Mouse (Mus musculus): ENCODE measurements around the gene Artn. TPM values are rescaled to one million over a fixed set of nuclear protein-coding genes. Genes with fewer than 3 reads are reported as not detected.

The Artn gene
- 6.9 and 7.0 TPM in 2 replicates for polyA plus RNA-seq (2015; fragmentation: Nextera tagmentation; extraction: Ambion mirVana)

DNA sequence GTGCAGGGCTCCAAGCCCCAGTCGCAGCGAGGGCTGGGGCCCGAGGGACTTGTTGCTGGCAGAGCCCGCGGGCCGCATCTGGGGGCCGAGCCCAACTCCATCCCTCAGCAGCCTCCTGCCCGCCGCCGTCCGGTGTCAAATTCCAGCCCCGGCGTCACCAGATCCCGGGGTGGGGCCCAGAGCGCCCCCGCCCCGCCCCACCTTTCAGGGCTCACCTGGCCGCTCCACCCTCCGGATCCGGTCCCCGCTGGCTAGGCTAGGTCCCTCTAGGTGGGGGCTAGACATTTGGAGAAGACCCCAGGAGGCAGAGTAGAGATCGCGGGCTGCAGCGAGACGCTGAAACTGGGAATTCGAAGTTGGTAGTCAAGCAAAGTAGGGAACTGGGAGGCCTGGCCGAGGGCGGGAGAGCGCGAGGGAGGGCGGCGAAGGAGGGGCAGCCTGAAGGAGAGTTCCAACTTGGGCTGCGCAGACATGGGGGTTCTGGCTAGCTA lies at the start of gene Artn:
Gene Artn (minus strand): TSS at position 373 of the 491 bp plus-strand sequence.
- Histone ChIP-seq H3K9me3 (no peaks in the 10 kb centered on the region), H3K4me1 (peaks cover 41% of the 10 kb centered on the region), H3K9ac (peak within 1 kb of the TSS; percentile 40), H3K27ac (peak within 1 kb of the TSS; percentile 65), H3K36me3 (no peaks in the 10 kb centered on the region), H3K27me3 (replicated peaks) (peaks cover 26% of the 10 kb centered on the region), H3K4me3 (replicated peaks) (peak within 1 kb of the TSS; percentile 46), H3K4me2 (peak within 1 kb of the TSS; percentile 94)
- ATAC-seq (ENCODE audit: insufficient read depth, low FRiP score, low read depth) = peak; percentile 64
- WGBS = 1% methylated on average over 27 of the region's 33 CpGs

DNA sequence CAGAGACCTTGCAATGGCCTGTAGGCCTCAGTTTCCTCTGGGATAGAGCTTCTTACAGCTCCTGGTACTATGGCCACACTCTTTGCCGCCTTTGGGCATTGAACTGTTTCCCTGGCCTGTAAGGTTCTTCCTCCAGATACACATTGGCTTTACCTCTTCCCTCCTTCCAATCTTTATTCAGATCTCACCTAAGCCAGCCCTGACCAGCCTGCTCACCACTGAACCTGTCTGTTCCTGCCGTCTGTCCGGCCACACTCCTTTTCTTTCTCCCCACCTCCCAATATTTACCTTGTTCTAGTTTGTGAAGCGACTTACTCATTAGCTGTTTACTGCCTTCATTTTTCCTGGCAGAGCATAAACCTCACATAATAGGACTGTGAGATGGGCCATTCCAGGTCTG lies 49.6 kb upstream of the Artn start:
- ATAC-seq (ENCODE audit: insufficient read depth, low FRiP score, low read depth) = no peak

DNA sequence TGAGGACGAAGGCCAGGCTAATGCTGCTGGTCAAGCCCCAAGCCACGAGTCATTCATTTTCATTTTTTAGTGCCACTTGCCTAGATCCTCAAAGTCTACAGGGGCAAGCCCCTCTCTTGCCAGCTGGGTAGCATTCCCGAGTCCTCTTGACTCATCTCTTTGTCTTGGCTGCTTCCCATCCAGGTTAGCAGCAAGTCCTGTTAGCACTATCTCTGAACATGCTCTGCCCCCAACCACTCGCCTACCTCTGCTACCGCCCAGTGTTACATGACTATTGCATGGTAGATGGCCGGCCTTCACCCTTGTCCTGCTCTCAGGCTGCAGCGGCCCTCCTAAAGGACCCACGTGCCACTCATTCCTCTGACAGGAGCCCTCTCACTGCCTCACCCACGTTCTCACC lies 48.7 kb upstream of the Artn start:
- ATAC-seq (ENCODE audit: insufficient read depth, low FRiP score, low read depth) = no peak
- Histone ChIP-seq H3K4me3 (replicated peaks) (no peak overlapping the region), H3K9ac (no peak overlapping the region), H3K9me3 (no peaks in the 10 kb centered on the region), H3K4me2 (no peak overlapping the region), H3K36me3 (no peaks in the 10 kb centered on the region), H3K27me3 (replicated peaks) (no peaks in the 10 kb centered on the region), H3K27ac (no peak overlapping the region), H3K4me1 (0 out of 2 replicates have a peak, but pooled peaks cover 11% of the 10 kb centered on the region)
- WGBS = 90% methylated on average over 9 of the region's 9 CpGs

More for the DNA sequence above, 49.6 kb upstream of the Artn start:
- no peaks in the 10 kb centered on the region for H3K9me3 ChIP-seq
- no peak overlapping the region for H3K9ac ChIP-seq
- H3K4me1 ChIP-seq = peaks cover 10% of the 10 kb centered on the region; the same call in 1 of the 2 replicates
- H3K27ac ChIP-seq = no peak overlapping the region
- H3K4me2 ChIP-seq = no peak overlapping the region
- no peaks in the 10 kb centered on the region for H3K27me3 ChIP-seq (replicated peaks)
- no peaks in the 10 kb centered on the region for H3K36me3 ChIP-seq
- 81% methylated on average over 4 of the region's 4 CpGs for WGBS
- H3K4me3 ChIP-seq (replicated peaks) = no peak overlapping the region

DNA sequence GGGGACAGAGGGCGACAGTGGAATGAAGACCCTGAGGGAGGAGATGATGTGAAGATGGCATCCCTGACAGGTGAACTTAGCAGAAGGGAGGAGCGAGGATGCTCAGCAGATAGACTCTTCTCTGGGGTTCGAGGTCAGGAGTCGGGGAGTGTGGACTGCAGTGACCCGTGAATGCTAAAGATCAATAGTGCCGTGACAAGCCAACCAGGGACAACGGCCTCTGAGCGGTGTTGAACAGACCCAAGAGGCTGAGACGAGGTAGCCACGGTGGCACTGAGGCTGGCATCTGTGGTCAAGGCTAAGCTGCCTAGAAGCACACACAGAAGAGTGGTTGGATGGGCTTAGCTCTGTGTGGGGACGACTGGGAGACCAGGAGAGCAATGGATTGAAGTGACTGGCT lies 48.3 kb upstream of the Artn start:
- Histone ChIP-seq H3K27me3 (replicated peaks) (no peaks in the 10 kb centered on the region), H3K9me3 (no peaks in the 10 kb centered on the region), H3K36me3 (no peaks in the 10 kb centered on the region), H3K27ac (no peak overlapping the region), H3K4me1 (0 out of 2 replicates have a peak, but pooled peaks cover 8% of the 10 kb centered on the region), H3K9ac (no peak overlapping the region), H3K4me3 (replicated peaks) (no peak overlapping the region), H3K4me2 (no peak overlapping the region)
- 87% methylated on average over 11 of the region's 11 CpGs for WGBS
- ATAC-seq (ENCODE audit: insufficient read depth, low FRiP score, low read depth) = no peak

DNA sequence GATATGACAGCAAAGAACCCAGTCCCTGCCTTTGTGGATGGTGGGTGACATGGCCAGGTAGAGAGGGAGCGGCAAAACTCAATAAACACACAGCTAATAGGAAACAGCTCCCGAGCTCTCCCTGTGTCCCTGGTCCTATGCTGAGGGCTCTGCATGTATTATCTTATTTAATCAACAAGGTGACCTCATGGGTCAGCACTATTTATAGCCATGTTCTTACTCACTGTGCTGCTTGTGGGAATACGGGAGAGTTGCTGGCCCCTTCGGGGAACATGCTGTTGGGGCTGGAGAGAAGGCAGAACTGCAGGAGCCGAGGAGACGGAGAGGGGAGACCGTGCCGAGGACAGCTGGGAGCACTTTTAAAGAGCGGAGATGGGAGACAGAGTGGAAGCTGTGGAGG lies 47.8 kb upstream of the Artn start:
- Histone ChIP-seq H3K36me3 (no peaks in the 10 kb centered on the region), H3K4me2 (no peak overlapping the region), H3K4me3 (replicated peaks) (no peak overlapping the region), H3K27ac (no peak overlapping the region), H3K9ac (no peak overlapping the region), H3K9me3 (no peaks in the 10 kb centered on the region), H3K4me1 (0 out of 2 replicates have a peak, but pooled peaks cover 3% of the 10 kb centered on the region), H3K27me3 (replicated peaks) (no peaks in the 10 kb centered on the region)
- ATAC-seq (ENCODE audit: insufficient read depth, low FRiP score, low read depth) = 0 out of 2 replicates have a peak, but pooled peaks have one; percentile 28
- 63% methylated on average over 9 of the region's 9 CpGs for WGBS

DNA sequence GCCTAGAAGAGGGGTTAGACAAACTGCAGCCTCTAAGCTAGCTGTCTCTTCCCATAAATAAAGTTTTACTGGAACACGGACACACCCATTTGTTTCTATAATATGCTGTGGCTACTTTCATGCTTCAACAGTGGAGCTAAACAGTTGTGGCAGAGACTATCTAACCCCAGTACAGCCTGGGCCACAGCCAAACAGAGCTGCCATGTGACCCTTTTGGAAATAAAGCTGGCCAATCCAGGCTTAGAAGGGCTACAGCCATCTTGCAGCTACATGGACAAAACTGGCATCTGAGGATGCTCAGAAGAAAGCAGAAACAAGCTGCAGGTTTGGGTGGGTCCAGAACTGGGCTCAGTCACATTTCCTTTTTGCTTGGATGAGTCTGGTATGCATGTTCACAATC lies 46.3 kb upstream of the Artn start:
- H3K4me1 ChIP-seq = 0 out of 2 replicates have a peak, but pooled peaks cover 2% of the 10 kb centered on the region
- H3K4me2 ChIP-seq = no peak overlapping the region
- H3K4me3 ChIP-seq (replicated peaks) = no peak overlapping the region
- H3K27me3 ChIP-seq (replicated peaks) = no peaks in the 10 kb centered on the region
- WGBS = 71% methylated on average over 1 of the region's 1 CpGs
- no peak overlapping the region for H3K9ac ChIP-seq
- no peak overlapping the region for H3K27ac ChIP-seq
- H3K9me3 ChIP-seq = no peaks in the 10 kb centered on the region
- ATAC-seq (ENCODE audit: insufficient read depth, low FRiP score, low read depth) = no peak
- H3K36me3 ChIP-seq = no peaks in the 10 kb centered on the region

DNA sequence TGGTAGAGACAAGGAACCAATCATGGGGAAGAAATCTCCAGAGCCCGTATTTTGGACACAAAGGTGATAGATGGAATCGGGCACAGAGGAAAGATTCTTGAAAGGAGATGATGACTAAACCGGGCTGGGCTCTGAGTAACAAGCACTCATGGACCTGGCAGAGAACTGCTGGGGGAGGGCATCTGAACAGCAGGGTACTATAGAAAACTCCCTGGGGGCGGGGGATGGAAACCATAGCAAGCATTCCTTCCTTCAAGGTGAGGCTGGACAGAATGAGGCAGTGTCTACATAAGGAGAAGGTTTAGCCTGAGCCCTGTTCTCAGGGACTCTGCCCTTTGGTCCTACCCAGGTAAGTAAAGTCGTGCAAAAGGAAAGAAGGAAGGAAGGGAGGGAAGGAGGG lies 45.2 kb upstream of the Artn start:
- Histone ChIP-seq H3K4me2 (no peak overlapping the region), H3K4me3 (replicated peaks) (no peak overlapping the region), H3K27me3 (replicated peaks) (no peaks in the 10 kb centered on the region), H3K27ac (no peak overlapping the region), H3K4me1 (0 out of 2 replicates have a peak, but pooled peaks cover 2% of the 10 kb centered on the region), H3K9ac (no peak overlapping the region), H3K36me3 (no peaks in the 10 kb centered on the region), H3K9me3 (no peaks in the 10 kb centered on the region)
- WGBS = 63% methylated on average over 5 of the region's 5 CpGs
- ATAC-seq (ENCODE audit: insufficient read depth, low FRiP score, low read depth) = no peak; the same call in 1 of the 2 replicates

DNA sequence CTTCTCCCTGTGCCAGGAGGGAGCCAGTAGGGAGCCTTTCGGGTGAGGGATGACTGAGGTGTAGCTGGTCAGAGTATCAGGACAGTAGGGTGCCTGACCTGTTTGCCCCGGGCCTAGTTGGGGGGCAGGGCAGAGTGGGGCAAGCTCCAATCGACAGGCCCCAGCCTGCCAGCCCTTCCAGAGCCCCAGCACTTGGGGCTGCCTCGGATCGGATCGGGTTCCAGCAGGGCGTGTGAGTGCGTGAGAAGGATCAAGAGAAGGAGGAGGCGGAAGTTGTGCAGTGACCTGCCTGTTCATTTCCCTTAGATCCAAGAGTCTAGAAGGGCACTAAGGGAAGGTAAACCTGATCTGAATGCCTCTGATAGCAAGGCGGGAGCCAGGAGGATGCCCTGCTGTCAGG lies 43.4 kb upstream of the Artn start:
- H3K36me3 ChIP-seq = no peaks in the 10 kb centered on the region

DNA sequence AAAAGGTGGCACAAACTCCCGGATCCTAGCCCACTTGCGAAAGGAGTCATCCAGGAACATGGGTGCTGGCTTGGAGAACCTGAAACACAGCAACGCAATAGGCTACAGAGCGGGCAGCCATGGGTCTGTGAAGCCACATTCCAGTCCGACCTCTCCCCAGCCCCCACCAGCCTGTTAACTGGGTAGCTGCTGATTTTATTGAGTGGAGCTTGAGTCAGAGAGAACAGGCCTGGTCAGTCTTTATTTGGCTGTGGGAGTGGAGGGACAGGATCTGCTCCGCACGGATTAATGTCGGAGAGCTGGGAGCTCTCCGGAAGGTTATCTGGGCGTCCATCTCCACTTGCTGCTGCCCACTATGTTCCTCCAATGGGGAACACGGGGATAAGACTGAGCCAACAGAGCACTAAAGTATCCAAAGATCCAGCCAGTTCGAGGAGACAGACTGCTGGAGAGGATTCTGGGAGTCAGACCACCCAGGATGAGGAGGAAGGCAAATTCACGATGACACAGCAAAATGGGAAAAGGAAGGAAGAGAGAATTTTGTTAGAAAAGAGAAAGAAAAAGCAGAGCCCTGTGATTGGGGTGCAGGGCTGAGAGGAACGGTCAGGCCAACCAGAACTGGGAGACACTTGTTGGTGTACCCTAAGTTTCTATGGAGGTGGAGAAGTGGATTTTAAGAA lies 34.9 kb upstream of the Artn start:
- 64% methylated on average over 14 of the region's 14 CpGs for WGBS

More for the DNA sequence above, 43.4 kb upstream of the Artn start:
- no peaks in the 10 kb centered on the region for H3K9me3 ChIP-seq
- no peak overlapping the region for H3K27ac ChIP-seq
- H3K9ac ChIP-seq = no peak overlapping the region
- 0 out of 2 replicates have a peak, but pooled peaks cover 2% of the 10 kb centered on the region for H3K4me1 ChIP-seq
- H3K4me3 ChIP-seq (replicated peaks) = no peak overlapping the region
- WGBS = 49% methylated on average over 10 of the region's 10 CpGs
- H3K4me2 ChIP-seq = no peak overlapping the region
- no peak for ATAC-seq (ENCODE audit: insufficient read depth, low FRiP score, low read depth)
- H3K27me3 ChIP-seq (replicated peaks) = no peaks in the 10 kb centered on the region

DNA sequence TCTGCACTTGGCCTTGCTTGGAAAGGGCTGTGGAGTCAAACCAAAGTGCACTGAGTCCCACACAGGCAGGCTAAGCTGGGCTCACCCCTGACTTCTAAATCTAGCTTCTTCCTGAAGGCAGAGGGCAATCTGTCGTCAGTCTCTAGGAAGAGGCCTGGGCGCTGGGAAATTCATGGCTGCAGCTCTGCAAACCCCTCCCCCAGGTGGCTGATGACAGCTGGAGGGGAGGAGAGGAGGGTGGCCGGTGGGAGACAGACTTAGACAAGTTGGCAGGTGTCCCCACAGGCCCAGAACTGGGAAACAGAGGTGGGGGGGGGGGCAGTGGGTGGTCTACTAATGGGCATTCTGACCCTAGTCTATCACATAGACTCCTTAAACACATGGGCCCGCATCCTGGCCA lies 27.9 kb upstream of the Artn start:
- H3K4me3 ChIP-seq (replicated peaks) = no peak overlapping the region
- no peak for ATAC-seq (ENCODE audit: insufficient read depth, low FRiP score, low read depth)
- WGBS = 57% methylated on average over 4 of the region's 4 CpGs
- no peak overlapping the region for H3K9ac ChIP-seq
- no peaks in the 10 kb centered on the region for H3K9me3 ChIP-seq
- no peaks in the 10 kb centered on the region for H3K27me3 ChIP-seq (replicated peaks)
- no peaks in the 10 kb centered on the region for H3K4me1 ChIP-seq
- H3K27ac ChIP-seq = no peak overlapping the region
- H3K4me2 ChIP-seq = no peak overlapping the region
- 0 out of 2 replicates have a peak, but pooled peaks cover 9% of the 10 kb centered on the region for H3K36me3 ChIP-seq

More for the DNA sequence above, 34.9 kb upstream of the Artn start:
- no peak overlapping the region for H3K9ac ChIP-seq
- 0 out of 2 replicates have a peak, but pooled peaks cover 3% of the 10 kb centered on the region for H3K36me3 ChIP-seq
- peak; percentile 50; the same call in 1 of the 2 replicates for ATAC-seq (ENCODE audit: insufficient read depth, low FRiP score, low read depth)
- H3K27ac ChIP-seq = no peak overlapping the region
- H3K4me3 ChIP-seq (replicated peaks) = no peak overlapping the region
- no peak overlapping the region for H3K4me2 ChIP-seq
- no peaks in the 10 kb centered on the region for H3K27me3 ChIP-seq (replicated peaks)
- no peaks in the 10 kb centered on the region for H3K4me1 ChIP-seq
- H3K9me3 ChIP-seq = no peaks in the 10 kb centered on the region

DNA sequence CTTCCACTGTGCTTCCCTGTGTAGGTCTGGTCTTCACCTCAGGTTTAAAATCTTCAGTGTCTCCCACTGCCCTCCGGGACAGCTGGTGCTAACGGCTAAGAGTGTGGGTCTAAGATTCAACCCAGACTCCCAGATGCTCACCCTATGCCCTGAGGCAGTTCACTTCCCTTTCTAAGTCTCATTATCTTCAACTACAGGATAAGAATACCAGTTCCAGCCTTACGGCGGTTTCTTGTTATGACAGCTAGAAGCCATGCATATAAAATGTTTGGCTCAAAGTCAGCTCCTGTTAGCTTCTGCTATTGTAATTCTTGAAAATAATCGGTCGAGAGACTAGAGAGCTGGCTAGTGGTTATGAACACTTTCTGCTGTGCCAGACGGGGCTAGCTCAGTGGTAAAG lies 17.9 kb upstream of the Artn start:
- H3K4me1 ChIP-seq = peaks cover 6% of the 10 kb centered on the region; the same call in 1 of the 2 replicates
- no peak overlapping the region for H3K4me2 ChIP-seq
- no peak for ATAC-seq (ENCODE audit: insufficient read depth, low FRiP score, low read depth)
- WGBS = 62% methylated on average over 7 of the region's 7 CpGs
- no peak overlapping the region for H3K4me3 ChIP-seq (replicated peaks)
- H3K27me3 ChIP-seq (replicated peaks) = no peaks in the 10 kb centered on the region
- H3K9ac ChIP-seq = no peak overlapping the region
- H3K9me3 ChIP-seq = no peaks in the 10 kb centered on the region
- H3K27ac ChIP-seq = peak overlapping the region; percentile 50; the same call in 1 of the 2 replicates
- H3K36me3 ChIP-seq = 0 out of 2 replicates have a peak, but pooled peaks cover 3% of the 10 kb centered on the region

DNA sequence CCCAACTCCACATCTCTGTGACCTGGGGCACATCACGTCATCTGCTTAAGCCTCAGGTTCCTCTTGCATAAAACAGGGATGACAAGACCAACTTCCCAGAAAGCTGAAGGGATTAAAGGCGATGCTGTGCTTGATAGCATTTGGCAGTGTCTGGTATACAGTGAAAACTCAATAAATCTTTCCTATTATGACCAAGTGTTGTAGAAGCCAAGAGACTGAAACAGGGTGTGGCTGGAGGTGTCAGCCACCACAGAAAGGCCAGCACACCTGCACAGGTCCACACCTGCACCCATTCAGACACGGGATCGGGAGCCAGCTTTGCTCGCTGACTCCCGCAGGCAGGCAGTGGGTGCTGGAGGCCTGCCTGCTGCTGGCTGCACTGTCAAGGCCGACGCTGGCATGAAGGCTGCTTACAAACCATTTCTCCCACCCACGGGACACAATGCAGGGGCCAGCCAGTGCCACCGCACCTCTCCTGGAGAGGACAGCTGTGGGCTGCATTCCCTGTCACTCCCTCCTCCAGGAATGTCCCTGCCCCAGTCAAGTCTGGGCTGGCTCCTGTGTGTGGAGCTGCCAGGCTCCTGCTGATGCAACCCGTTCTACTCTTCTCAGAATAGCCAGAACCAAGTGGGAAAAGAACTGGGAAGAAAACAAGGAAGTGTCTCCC lies 17.2 kb upstream of the Artn start:
- Histone ChIP-seq H3K9ac (no peak overlapping the region), H3K4me3 (replicated peaks) (no peak overlapping the region), H3K36me3 (no peaks in the 10 kb centered on the region), H3K27ac (peak overlapping the region; percentile 50; the same call in 1 of the 2 replicates), H3K4me1 (peaks cover 6% of the 10 kb centered on the region; the same call in 1 of the 2 replicates), H3K9me3 (no peaks in the 10 kb centered on the region), H3K27me3 (replicated peaks) (no peaks in the 10 kb centered on the region), H3K4me2 (no peak overlapping the region)
- 77% methylated on average over 11 of the region's 11 CpGs for WGBS
- peak; percentile 39; the same call in 1 of the 2 replicates for ATAC-seq (ENCODE audit: insufficient read depth, low FRiP score, low read depth)
